7 mouse cellular contexts compared by ENCODE assay signal in the genomic region with DNA sequence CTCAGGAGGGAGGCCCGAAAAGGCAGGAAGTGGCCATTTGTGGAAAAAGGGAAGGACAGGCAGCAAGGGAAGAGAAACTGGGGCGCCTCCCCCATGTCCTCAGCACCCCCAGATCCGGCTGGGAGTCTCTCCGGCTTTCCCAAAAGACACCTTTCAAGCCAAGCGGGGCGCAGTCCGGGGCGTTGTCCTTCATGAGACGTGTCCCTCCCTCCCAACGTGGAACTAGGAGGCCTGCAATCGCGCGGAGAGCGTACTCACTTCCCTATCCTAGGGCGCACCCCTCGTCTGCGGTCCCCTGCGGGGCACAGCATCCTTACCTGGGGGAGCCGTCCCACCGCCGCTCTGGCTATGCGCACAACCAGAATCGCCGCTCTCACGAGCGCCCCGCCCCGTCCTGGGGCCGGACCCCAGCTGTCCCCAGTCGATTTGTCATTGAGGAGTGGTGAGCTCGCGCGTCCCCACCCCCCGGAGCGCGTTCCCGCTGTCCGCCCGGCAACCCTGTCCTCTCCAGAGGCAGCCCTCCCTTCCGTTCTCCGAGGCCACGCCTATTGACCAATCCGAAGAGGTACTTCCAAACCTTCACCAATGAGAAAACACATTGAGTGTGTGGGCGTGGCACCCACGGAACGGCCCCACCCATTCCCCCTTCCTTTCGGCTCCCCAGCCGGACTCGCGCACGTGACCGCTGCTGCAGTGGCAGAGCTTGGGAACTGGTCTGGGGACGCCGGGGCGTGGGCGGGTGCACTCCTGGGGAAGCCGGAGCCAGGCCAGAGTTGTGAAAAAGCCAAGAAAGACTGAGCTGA. TPM values are rescaled to one million over a fixed set of nuclear protein-coding genes. Genes with fewer than 3 reads are reported as not detected.
A peak's percentile ranks its signal among the peaks of the same experiment; 100 is the strongest.
DNase-seq lines count a peak whose midpoint lies in the region; ATAC-seq lines count a peak whose summit lies in the region.

A gene (minus strand): TSS at position 535 of the 803 bp plus-strand sequence.

- H3K4me2 ChIP-seq in embryonic facial prominence, embryonic 11.5 days (ENCODE audit: low read depth, low read length) = peak within 1 kb of the TSS; percentile 76
- H3K4me2 ChIP-seq in midbrain, embryonic 13.5 days (replicated peaks) = peak within 1 kb of the TSS; percentile 83

- H3K27ac ChIP-seq in embryonic facial prominence, embryonic 11.5 days (replicated peaks; ENCODE audit: low read depth, low read length) = 0 out of 2 replicates have a peak within 1 kb of the TSS, but pooled peaks have one; percentile 13
- H3K27ac ChIP-seq in limb, embryonic 10.5 days = peak within 1 kb of the TSS; percentile 87
- H3K27ac ChIP-seq in midbrain, embryonic 13.5 days = peak within 1 kb of the TSS; percentile 49

- no peaks in the 10 kb centered on the region; the same call in none of the 2 replicates for H3K4me1 ChIP-seq in embryonic facial prominence, embryonic 11.5 days (ENCODE audit: control insufficient read depth, insufficient read depth, low read length)
- H3K4me1 ChIP-seq in limb, embryonic 10.5 days = peaks cover 38% of the 10 kb centered on the region
- peaks cover 25% of the 10 kb centered on the region for H3K4me1 ChIP-seq in midbrain, embryonic 13.5 days (replicated peaks)

- WGBS in embryonic facial prominence, embryonic 11.5 days = under 1% methylated on average over 53 of the region's 57 CpGs
- under 1% methylated on average over 57 of the region's 57 CpGs for WGBS in limb, embryonic 10.5 days
- WGBS in midbrain, embryonic 13.5 days = under 1% methylated on average over 57 of the region's 57 CpGs

- DNase-seq in adrenal gland, postnatal 14 days = peak; percentile 98
- peak; percentile 98 for DNase-seq in embryonic facial prominence, embryonic 11.5 days (ENCODE audit: low spot score)
- peak; percentile 99 for DNase-seq in kidney, adult 11 months
- peak; percentile 90 for DNase-seq in limb, embryonic 10.5 days (ENCODE audit: low spot score)
- peak; percentile 76 for DNase-seq in spleen, adult 12 weeks (ENCODE audit: low spot score)

- peak within 1 kb of the TSS; percentile 69 for H3K4me3 ChIP-seq in embryonic facial prominence, embryonic 11.5 days (ENCODE audit: low read depth, low read length)
- H3K4me3 ChIP-seq in limb, embryonic 10.5 days = peak within 1 kb of the TSS; percentile 83
- H3K4me3 ChIP-seq in midbrain, embryonic 13.5 days (replicated peaks) = peak within 1 kb of the TSS; percentile 74

- no peaks in the 10 kb centered on the region for H3K9me3 ChIP-seq in embryonic facial prominence, embryonic 11.5 days (replicated peaks; ENCODE audit: control insufficient read depth, low read length)
- no peaks in the 10 kb centered on the region for H3K9me3 ChIP-seq in limb, embryonic 10.5 days (replicated peaks)
- no peaks in the 10 kb centered on the region for H3K9me3 ChIP-seq in midbrain, embryonic 13.5 days

- H3K36me3 ChIP-seq in embryonic facial prominence, embryonic 11.5 days (replicated peaks; ENCODE audit: control insufficient read depth, insufficient read depth, low read depth, low read length) = no peaks in the 10 kb centered on the region
- H3K36me3 ChIP-seq in limb, embryonic 10.5 days = peaks cover 15% of the 10 kb centered on the region
- H3K36me3 ChIP-seq in midbrain, embryonic 13.5 days = no peaks in the 10 kb centered on the region

- no peaks in the 10 kb centered on the region for H3K27me3 ChIP-seq in embryonic facial prominence, embryonic 11.5 days (ENCODE audit: control insufficient read depth, insufficient read depth, low read length)
- 0 out of 2 replicates have a peak, but pooled peaks cover 8% of the 10 kb centered on the region for H3K27me3 ChIP-seq in limb, embryonic 10.5 days (ENCODE audit: low read depth, poor library complexity, severe bottlenecking)
- peaks cover 18% of the 10 kb centered on the region for H3K27me3 ChIP-seq in midbrain, embryonic 13.5 days

- ATAC-seq in embryonic facial prominence, embryonic 11.5 days (replicated peaks; ENCODE audit: insufficient number of reproducible peaks, low FRiP score, low TSS enrichment, low read depth) = peak; percentile 97
- ATAC-seq in granulocyte monocyte progenitor cell, adult 5-6 weeks (replicated peaks; ENCODE audit: poor library complexity, severe bottlenecking) = peak; percentile 88
- peak; percentile 97 for ATAC-seq in midbrain, embryonic 13.5 days

- peak within 1 kb of the TSS; percentile 70 for H3K9ac ChIP-seq in embryonic facial prominence, embryonic 11.5 days (replicated peaks; ENCODE audit: low read length)
- peak within 1 kb of the TSS; percentile 82 for H3K9ac ChIP-seq in midbrain, embryonic 13.5 days (replicated peaks)

RNA-seq across cellular contexts. Expression of the gene that starts here (rescaled TPM):
- total RNA-seq in adrenal gland, postnatal 14 days (2021) = 58.1 and 60.8 TPM in 2 replicates
- 102 TPM in 2 replicates for polyA plus RNA-seq in embryonic facial prominence, embryonic 11.5 days (2014; fragmentation: Nextera tagmentation; extraction: Ambion mirVana)
- 24.0 and 26.9 TPM in 2 replicates for total RNA-seq in granulocyte monocyte progenitor cell, adult 5-6 weeks (2014; fragmentation: Nextera tagmentation)
- total RNA-seq in granulocyte monocyte progenitor cell, adult 5-6 weeks (2017) = 22.7 and 27.5 TPM in 2 replicates
- 106 and 112 TPM in 2 replicates for polyA plus RNA-seq in limb, embryonic 10.5 days (2016; fragmentation: Nextera tagmentation; extraction: Ambion mirVana)
- polyA plus RNA-seq in midbrain, embryonic 13.5 days (2015; fragmentation: Nextera tagmentation; extraction: Ambion mirVana) = 56.3 and 58.7 TPM in 2 replicates

Comparison
In these comparisons a context has a peak if more than half of its experiments do, and no peak if none do; other contexts are left out.
1. Peak in every context shown above with its lines: DNase-seq, ATAC-seq, H3K4me3 ChIP-seq and H3K27ac ChIP-seq.
2. H3K27ac ChIP-seq: peak in every context shown above with its lines; median percentile 87 in limb, embryonic 10.5 days; 49 in midbrain, embryonic 13.5 days; 13 in embryonic facial prominence, embryonic 11.5 days.